Mouse (Mus musculus) stomach, postnatal 0 days (tissue): Measurements from ENCODE around the gene Fam161b.

Source experiments
- CTCF ChIP-seq: IDR thresholded peaks from 2 replicates; pipeline ENCODE4 v1.5.1; 2016; ENCODE audit warnings: antibody characterized with exemption, low read depth, mild to moderate bottlenecking, moderate library complexity
- EP300 ChIP-seq: optimal IDR thresholded peaks from 2 replicates; pipeline ENCODE3; 2016; ENCODE audit warnings: antibody characterized with exemption

DNA sequence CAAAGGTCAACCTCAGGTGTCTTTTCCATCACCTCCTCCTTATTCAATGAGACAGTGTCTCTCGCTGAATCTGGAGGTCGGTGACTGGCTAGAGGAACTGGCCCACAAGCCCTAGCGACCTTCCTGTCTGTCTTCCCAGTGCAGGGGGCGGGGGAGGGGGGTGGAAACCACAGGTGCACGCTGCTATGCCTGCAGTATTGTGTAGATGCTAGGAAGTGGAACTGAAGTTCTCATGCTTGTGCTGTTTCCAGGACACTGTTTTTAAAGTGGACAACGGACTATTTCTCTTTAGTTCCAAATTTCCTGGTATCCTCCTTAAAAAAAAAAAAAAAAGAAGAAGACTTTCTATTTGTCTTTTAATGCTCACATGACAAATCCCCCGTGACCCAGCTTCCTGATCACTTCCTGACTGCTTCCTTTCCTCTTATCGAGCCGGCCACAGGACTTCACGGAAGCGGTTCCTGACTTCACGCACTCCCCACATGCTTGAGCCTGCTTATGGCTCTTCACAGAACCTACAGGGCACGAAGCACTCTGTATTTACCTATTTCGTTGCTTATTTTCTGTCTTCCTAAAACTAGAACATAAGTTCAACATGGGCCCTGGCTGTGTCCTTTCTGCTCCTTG lies 27.3 kb upstream of the Fam161b start:
- TF ChIP-seq CTCF (no peak), EP300 (no peak)
